Mouse (Mus musculus) neural tube, embryonic 12.5 days (tissue): Measurements from ENCODE around the gene Cd81. TPM values are rescaled to one million over a fixed set of nuclear protein-coding genes. Genes with fewer than 3 reads are reported as not detected.

Experiments
- ATAC-seq: fragments of 200-750 bp; cut with Nextera tagmentation; 2 replicates; pipeline ENCODE4 v1.8.0; 2017; ENCODE audit warnings: low read depth, mild to moderate bottlenecking, moderate TSS enrichment, moderate library complexity; ENCODE audit not compliant: low FRiP score
- H3K27ac ChIP-seq: fragments of 300-500 bp; sonication (generic); 2 replicates; pipeline ENCODE4 v1.5.1; 2016
- H3K27me3 ChIP-seq: fragments of 300-500 bp; sonication (generic); replicated peaks from 2 replicates; pipeline ENCODE4 v1.6.1; 2016; ENCODE audit warnings: mild to moderate bottlenecking
- H3K36me3 ChIP-seq: fragments of 300-500 bp; sonication (generic); 2 replicates; pipeline ENCODE4 v1.6.1; 2016; ENCODE audit warnings: mild to moderate bottlenecking
- H3K4me1 ChIP-seq: fragments of 300-500 bp; sonication (generic); 2 replicates; pipeline ENCODE4 v1.6.1; 2016
- H3K4me2 ChIP-seq: fragments of 300-500 bp; sonication (generic); replicated peaks from 2 replicates; pipeline ENCODE4 v1.6.1; 2016; ENCODE audit warnings: mild to moderate bottlenecking
- H3K4me3 ChIP-seq: fragments of 300-500 bp; sonication (generic); 2 replicates; pipeline ENCODE4 v1.5.1; 2016
- H3K9ac ChIP-seq: fragments of 300-500 bp; sonication (generic); 2 replicates; pipeline ENCODE4 v1.6.1; 2016; ENCODE audit warnings: mild to moderate bottlenecking
- H3K9me3 ChIP-seq: fragments of 300-500 bp; sonication (generic); 2 replicates; pipeline ENCODE4 v1.6.1; 2016; ENCODE audit warnings: mild to moderate bottlenecking
- WGBS: fragments of 180-500 bp; shearing (Covaris S2); methylation state at CpG from one replicate; pipeline ENCODE4 v1.1.7; 2016; 5-methylcytosine and 5-hydroxymethylcytosine counted together
- polyA plus RNA-seq: library from polyadenylated mRNA; unstranded; fragments of >200 nt; fragmentation: Nextera tagmentation; extraction: Ambion mirVana; gene quantifications from 2 replicates; pipeline ENCODE4 v1.2.1, GENCODE M21; 2016

Cd81 gene
- polyA plus RNA-seq, 1 experiment from 2014 or later, result 255 TPM

- Histone ChIP-seq H3K4me1 (no peaks in the 10 kb centered on the region), H3K4me2 (no peak within 1 kb of the TSS), H3K27me3 (no peaks in the 10 kb centered on the region; the same call in 1 of the 2 replicates), H3K27ac (no peak within 1 kb of the TSS), H3K36me3 (no peaks in the 10 kb centered on the region), H3K9ac (no peak within 1 kb of the TSS), H3K4me3 (no peak within 1 kb of the TSS), H3K9me3 (no peaks in the 10 kb centered on the region)
- ATAC-seq, result no peak
- WGBS, result 51% methylated on average over 10 of the region's 10 CpGs
These were observed 42.3 kb downstream of the Cd81 start, which contains the start of gene Trpm5 for GRCm38 (mm10) chr7:143094592-143095553. Gene Trpm5 (minus strand): TSS chr7:143094642.

GRCm38 (mm10) chr7:143095554-143095907 is 43.0 kb downstream of the Cd81 start:
- no peak overlapping the region for H3K4me3 ChIP-seq
- H3K4me1 ChIP-seq, result no peaks in the 10 kb centered on the region
- no peaks in the 10 kb centered on the region for H3K36me3 ChIP-seq
- no peak overlapping the region for H3K27ac ChIP-seq
- 65% methylated on average over 1 of the region's 1 CpGs for WGBS
- no peak for ATAC-seq
- H3K9ac ChIP-seq, result no peak overlapping the region
- no peak overlapping the region for H3K4me2 ChIP-seq
- no peaks in the 10 kb centered on the region for H3K27me3 ChIP-seq
- H3K9me3 ChIP-seq, result no peaks in the 10 kb centered on the region

GRCm38 (mm10) chr7:143100759-143101158 is 48.2 kb downstream of the Cd81 start:
- no peak for ATAC-seq
- Histone ChIP-seq H3K9me3 (no peaks in the 10 kb centered on the region), H3K9ac (no peak overlapping the region), H3K27me3 (peaks cover 11% of the 10 kb centered on the region), H3K4me2 (no peak overlapping the region), H3K4me1 (no peaks in the 10 kb centered on the region), H3K36me3 (no peaks in the 10 kb centered on the region), H3K4me3 (no peak overlapping the region), H3K27ac (no peak overlapping the region)
- 81% methylated on average over 4 of the region's 4 CpGs for WGBS

- peaks cover 8% of the 10 kb centered on the region for H3K4me1 ChIP-seq
- no peak for ATAC-seq
- H3K9ac ChIP-seq, result no peak overlapping the region
- H3K4me3 ChIP-seq, result no peak overlapping the region
- H3K27me3 ChIP-seq, result peaks cover 43% of the 10 kb centered on the region
- H3K4me2 ChIP-seq, result no peak overlapping the region
- WGBS, result 75% methylated on average over 11 of the region's 11 CpGs
- H3K36me3 ChIP-seq, result no peaks in the 10 kb centered on the region
- H3K27ac ChIP-seq, result no peak overlapping the region
- no peaks in the 10 kb centered on the region for H3K9me3 ChIP-seq
These were observed 52.8 kb downstream of the Cd81 start for GRCm38 (mm10) chr7:143105258-143105897.

- peak within 1 kb of the TSS; percentile 58 for H3K4me2 ChIP-seq
- no peaks in the 10 kb centered on the region for H3K36me3 ChIP-seq
- H3K27me3 ChIP-seq, result peaks cover 43% of the 10 kb centered on the region
- peaks cover 8% of the 10 kb centered on the region for H3K4me1 ChIP-seq
- ATAC-seq, result no peak
- WGBS, result 67% methylated on average over 4 of the region's 4 CpGs
- no peaks in the 10 kb centered on the region for H3K9me3 ChIP-seq
- H3K27ac ChIP-seq, result no peak within 1 kb of the TSS
- H3K9ac ChIP-seq, result no peak within 1 kb of the TSS
- peak within 1 kb of the TSS; percentile 21 for H3K4me3 ChIP-seq
These were observed 53.5 kb downstream of the Cd81 start, which contains the start of gene Kcnq1 for GRCm38 (mm10) chr7:143106062-143106461. Gene Kcnq1 (plus strand): TSS chr7:143106362.

- Histone ChIP-seq H3K27me3 (peaks cover 43% of the 10 kb centered on the region), H3K27ac (no peak overlapping the region), H3K36me3 (no peaks in the 10 kb centered on the region), H3K4me3 (peak overlapping the region; percentile 21), H3K9me3 (no peaks in the 10 kb centered on the region), H3K4me1 (peaks cover 8% of the 10 kb centered on the region), H3K4me2 (peak overlapping the region; percentile 58), H3K9ac (no peak overlapping the region)
- WGBS, result 8% methylated on average over 53 of the region's 57 CpGs
- ATAC-seq, result no peak
These were observed 54.3 kb downstream of the Cd81 start for GRCm38 (mm10) chr7:143106672-143107465.

- H3K27ac ChIP-seq, result no peak overlapping the region
- no peak overlapping the region for H3K9ac ChIP-seq
- H3K27me3 ChIP-seq, result peaks cover 43% of the 10 kb centered on the region
- no peaks in the 10 kb centered on the region for H3K36me3 ChIP-seq
- H3K4me1 ChIP-seq, result peaks cover 8% of the 10 kb centered on the region
- no peaks in the 10 kb centered on the region for H3K9me3 ChIP-seq
- WGBS, result 44% methylated on average over 5 of the region's 5 CpGs
- no peak overlapping the region for H3K4me2 ChIP-seq
- ATAC-seq, result no peak
- H3K4me3 ChIP-seq, result no peak overlapping the region
These were observed 55.7 kb downstream of the Cd81 start for GRCm38 (mm10) chr7:143108200-143108599.

- Histone ChIP-seq H3K36me3 (no peaks in the 10 kb centered on the region), H3K4me2 (no peak overlapping the region), H3K27ac (no peak overlapping the region), H3K27me3 (peaks cover 43% of the 10 kb centered on the region), H3K4me1 (peaks cover 8% of the 10 kb centered on the region), H3K9me3 (peaks cover 1% of the 10 kb centered on the region; the same call in 1 of the 2 replicates), H3K9ac (no peak overlapping the region), H3K4me3 (no peak overlapping the region)
- 30% methylated on average over 3 of the region's 3 CpGs for WGBS
- no peak for ATAC-seq
These were observed 56.6 kb downstream of the Cd81 start for GRCm38 (mm10) chr7:143108996-143109660.

GRCm38 (mm10) chr7:143109696-143110095 is 57.2 kb downstream of the Cd81 start:
- H3K9me3 ChIP-seq, result peaks cover 3% of the 10 kb centered on the region; the same call in 1 of the 2 replicates
- no peak overlapping the region for H3K9ac ChIP-seq
- peaks cover 41% of the 10 kb centered on the region for H3K27me3 ChIP-seq
- no peak overlapping the region for H3K27ac ChIP-seq
- no peaks in the 10 kb centered on the region for H3K36me3 ChIP-seq
- 76% methylated on average over 3 of the region's 3 CpGs for WGBS
- H3K4me1 ChIP-seq, result peaks cover 8% of the 10 kb centered on the region
- no peak for ATAC-seq
- no peak overlapping the region for H3K4me2 ChIP-seq
- H3K4me3 ChIP-seq, result no peak overlapping the region

- H3K9ac ChIP-seq, result no peak overlapping the region
- no peak overlapping the region for H3K4me3 ChIP-seq
- no peaks in the 10 kb centered on the region for H3K36me3 ChIP-seq
- no peak overlapping the region for H3K27ac ChIP-seq
- peaks cover 8% of the 10 kb centered on the region for H3K4me1 ChIP-seq
- no peak for ATAC-seq
- peaks cover 3% of the 10 kb centered on the region; the same call in 1 of the 2 replicates for H3K9me3 ChIP-seq
- H3K27me3 ChIP-seq, result peaks cover 32% of the 10 kb centered on the region
- WGBS, result 65% methylated on average over 1 of the region's 1 CpGs
- H3K4me2 ChIP-seq, result no peak overlapping the region
These were observed 58.3 kb downstream of the Cd81 start for GRCm38 (mm10) chr7:143110803-143111202.

GRCm38 (mm10) chr7:143111719-143112118 is 59.2 kb downstream of the Cd81 start:
- Histone ChIP-seq H3K9me3 (peaks cover 3% of the 10 kb centered on the region; the same call in 1 of the 2 replicates), H3K27me3 (peaks cover 22% of the 10 kb centered on the region), H3K27ac (no peak overlapping the region), H3K4me1 (peaks cover 8% of the 10 kb centered on the region), H3K4me2 (no peak overlapping the region), H3K9ac (no peak overlapping the region), H3K36me3 (no peaks in the 10 kb centered on the region), H3K4me3 (no peak overlapping the region)
- 80% methylated on average over 4 of the region's 4 CpGs for WGBS
- no peak for ATAC-seq
